Mouse (Mus musculus): ENCODE results near the gene Fam13a. TPM values are rescaled to one million over a fixed set of nuclear protein-coding genes. Genes with fewer than 3 reads are reported as not detected.

Fam13a gene
- polyA plus RNA-seq, 1 experiment from 2014 or later: 8.7 TPM

- Histone ChIP-seq H3K27me3 (ENCODE audit: control insufficient read depth, insufficient read depth, low read length) (no peaks in the 10 kb centered on the region), H3K36me3 (ENCODE audit: control insufficient read depth, insufficient read depth, low read length) (no peaks in the 10 kb centered on the region), H3K27ac (ENCODE audit: low read depth, low read length) (no peak overlapping the region), H3K4me2 (replicated peaks; ENCODE audit: low read depth, low read length) (no peak overlapping the region), H3K4me3 (ENCODE audit: low read length) (no peak overlapping the region), H3K4me1 (ENCODE audit: control insufficient read depth, insufficient read depth, low read length) (no peaks in the 10 kb centered on the region), H3K9me3 (ENCODE audit: control insufficient read depth, low read length) (no peaks in the 10 kb centered on the region), H3K9ac (ENCODE audit: low read depth, low read length) (no peak overlapping the region)
- WGBS: 51% methylated on average over 6 of the region's 6 CpGs
- no peak for ATAC-seq (ENCODE audit: low FRiP score, low TSS enrichment)
These were observed 91.0 kb downstream of the Fam13a start for GRCm38 (mm10) chr6:58933189-58933913.

DNA sequence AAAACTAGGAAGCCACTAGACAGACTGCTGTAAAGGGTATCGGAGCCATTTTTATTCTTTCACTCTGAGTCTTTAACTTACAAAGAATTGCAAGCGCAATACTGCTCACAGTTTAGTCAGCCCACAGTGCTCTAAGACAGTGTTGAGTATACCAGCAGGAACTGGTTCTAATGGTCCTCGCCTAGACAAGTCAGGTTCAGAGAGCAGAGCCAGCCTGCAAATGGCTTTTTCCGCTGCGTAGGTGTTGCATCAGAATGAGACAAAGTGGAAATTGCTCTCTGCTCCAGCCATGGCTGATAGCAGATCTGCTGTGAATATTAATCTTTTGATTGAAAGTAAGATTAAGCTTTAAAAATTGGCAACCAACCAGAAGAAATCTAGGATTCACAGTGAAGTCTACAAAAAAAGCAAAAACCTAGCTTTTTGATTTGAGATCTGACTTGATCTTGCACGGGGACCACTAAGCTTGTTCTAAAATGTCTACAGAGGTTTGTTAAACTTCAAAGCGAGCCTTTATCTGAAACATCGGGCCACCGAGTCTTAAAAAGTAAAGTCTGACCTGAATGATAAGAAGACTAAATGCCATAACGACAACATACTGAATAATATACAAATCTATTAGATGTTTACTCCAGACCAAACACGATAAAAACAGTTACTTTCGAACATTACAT, 91.7 kb downstream of the Fam13a start:
- H3K27ac ChIP-seq (ENCODE audit: low read depth, low read length): no peak overlapping the region
- H3K9ac ChIP-seq (ENCODE audit: low read depth, low read length): no peak overlapping the region
- H3K4me1 ChIP-seq (ENCODE audit: control insufficient read depth, insufficient read depth, low read length): no peaks in the 10 kb centered on the region
- no peaks in the 10 kb centered on the region for H3K27me3 ChIP-seq (ENCODE audit: control insufficient read depth, insufficient read depth, low read length)
- no peak overlapping the region for H3K4me2 ChIP-seq (replicated peaks; ENCODE audit: low read depth, low read length)
- no peak overlapping the region for H3K4me3 ChIP-seq (ENCODE audit: low read length)
- H3K36me3 ChIP-seq (ENCODE audit: control insufficient read depth, insufficient read depth, low read length): no peaks in the 10 kb centered on the region
- ATAC-seq (ENCODE audit: low FRiP score, low TSS enrichment): no peak
- no peaks in the 10 kb centered on the region for H3K9me3 ChIP-seq (ENCODE audit: control insufficient read depth, low read length)
- 86% methylated on average over 12 of the region's 12 CpGs for WGBS

GRCm38 (mm10) chr6:58931149-58931548, 93.2 kb downstream of the Fam13a start:
- Histone ChIP-seq H3K36me3 (ENCODE audit: control insufficient read depth, insufficient read depth, low read length) (no peaks in the 10 kb centered on the region), H3K27ac (ENCODE audit: low read depth, low read length) (no peak overlapping the region)
- no peak for ATAC-seq (ENCODE audit: low FRiP score, low TSS enrichment)

GRCm38 (mm10) chr6:58929911-58930431, 94.4 kb downstream of the Fam13a start:
- no peaks in the 10 kb centered on the region for H3K4me1 ChIP-seq (ENCODE audit: control insufficient read depth, insufficient read depth, low read length)
- no peaks in the 10 kb centered on the region for H3K27me3 ChIP-seq (ENCODE audit: control insufficient read depth, insufficient read depth, low read length)
- H3K9me3 ChIP-seq (ENCODE audit: control insufficient read depth, low read length): no peaks in the 10 kb centered on the region
- H3K27ac ChIP-seq (ENCODE audit: low read depth, low read length): no peak overlapping the region
- H3K36me3 ChIP-seq (ENCODE audit: control insufficient read depth, insufficient read depth, low read length): no peaks in the 10 kb centered on the region
- no peak overlapping the region for H3K9ac ChIP-seq (ENCODE audit: low read depth, low read length)
- H3K4me3 ChIP-seq (ENCODE audit: low read length): no peak overlapping the region
- no peak for ATAC-seq (ENCODE audit: low FRiP score, low TSS enrichment)
- 86% methylated on average over 9 of the region's 9 CpGs for WGBS
- H3K4me2 ChIP-seq (replicated peaks; ENCODE audit: low read depth, low read length): no peak overlapping the region

More at GRCm38 (mm10) chr6:58931149-58931548, 93.2 kb downstream of the Fam13a start:
- Histone ChIP-seq H3K9me3 (ENCODE audit: control insufficient read depth, low read length) (no peaks in the 10 kb centered on the region), H3K4me2 (replicated peaks; ENCODE audit: low read depth, low read length) (no peak overlapping the region), H3K27me3 (ENCODE audit: control insufficient read depth, insufficient read depth, low read length) (no peaks in the 10 kb centered on the region), H3K4me1 (ENCODE audit: control insufficient read depth, insufficient read depth, low read length) (no peaks in the 10 kb centered on the region), H3K4me3 (ENCODE audit: low read length) (no peak overlapping the region), H3K9ac (ENCODE audit: low read depth, low read length) (no peak overlapping the region)
- 81% methylated on average over 4 of the region's 4 CpGs for WGBS

DNA sequence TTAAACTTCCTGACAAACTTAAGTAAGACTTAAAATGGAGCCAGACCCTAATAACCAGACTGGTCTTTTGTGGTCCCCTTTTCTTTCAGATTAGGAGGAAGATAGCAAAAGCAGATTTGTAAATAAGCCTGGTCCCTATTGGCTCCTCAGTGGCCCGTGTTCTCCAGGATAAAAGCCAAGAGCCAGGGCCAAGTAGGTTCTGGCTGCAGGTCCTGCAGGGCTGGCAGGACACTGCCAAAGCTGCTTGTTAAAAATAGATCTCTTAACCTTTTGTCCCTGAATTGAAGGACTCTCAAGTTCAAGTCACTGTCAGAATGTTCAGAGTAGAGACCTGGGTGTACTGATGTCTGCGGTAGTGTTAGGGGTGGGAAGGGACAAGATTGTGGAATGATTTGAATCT, 96.5 kb downstream of the Fam13a start:
- ATAC-seq (ENCODE audit: low FRiP score, low TSS enrichment): no peak
- Histone ChIP-seq H3K36me3 (ENCODE audit: control insufficient read depth, insufficient read depth, low read length) (no peaks in the 10 kb centered on the region), H3K9me3 (ENCODE audit: control insufficient read depth, low read length) (no peaks in the 10 kb centered on the region), H3K27ac (ENCODE audit: low read depth, low read length) (no peak overlapping the region), H3K4me3 (ENCODE audit: low read length) (no peak overlapping the region), H3K27me3 (ENCODE audit: control insufficient read depth, insufficient read depth, low read length) (no peaks in the 10 kb centered on the region), H3K4me1 (ENCODE audit: control insufficient read depth, insufficient read depth, low read length) (no peaks in the 10 kb centered on the region), H3K9ac (ENCODE audit: low read depth, low read length) (no peak overlapping the region), H3K4me2 (replicated peaks; ENCODE audit: low read depth, low read length) (no peak overlapping the region)
- 89% methylated on average over 2 of the region's 2 CpGs for WGBS

DNA sequence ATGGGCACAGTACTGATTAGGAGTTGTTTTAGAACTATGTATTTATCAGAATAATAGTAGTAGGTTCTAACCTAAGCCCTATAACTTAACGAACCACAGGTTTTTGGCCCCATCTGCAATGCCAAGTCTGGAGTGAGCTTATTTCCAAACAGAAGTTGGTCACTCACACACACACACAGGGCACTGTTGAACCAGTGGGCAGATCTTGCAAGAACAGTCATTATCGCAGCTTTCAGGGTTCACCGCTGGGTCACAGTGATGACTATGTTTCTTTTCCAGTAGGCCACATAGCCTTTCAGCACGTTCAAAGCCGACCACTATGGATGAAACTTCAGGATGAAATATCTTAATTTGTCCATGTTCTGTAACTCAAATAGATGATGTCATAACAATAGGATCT, 101.8 kb downstream of the Fam13a start:
- Histone ChIP-seq H3K27ac (ENCODE audit: low read depth, low read length) (no peak overlapping the region), H3K27me3 (ENCODE audit: control insufficient read depth, insufficient read depth, low read length) (no peaks in the 10 kb centered on the region), H3K9me3 (ENCODE audit: control insufficient read depth, low read length) (no peaks in the 10 kb centered on the region), H3K4me1 (ENCODE audit: control insufficient read depth, insufficient read depth, low read length) (no peaks in the 10 kb centered on the region), H3K36me3 (ENCODE audit: control insufficient read depth, insufficient read depth, low read length) (no peaks in the 10 kb centered on the region), H3K9ac (ENCODE audit: low read depth, low read length) (no peak overlapping the region), H3K4me3 (ENCODE audit: low read length) (no peak overlapping the region), H3K4me2 (replicated peaks; ENCODE audit: low read depth, low read length) (no peak overlapping the region)
- no peak for ATAC-seq (ENCODE audit: low FRiP score, low TSS enrichment)
- WGBS: 80% methylated on average over 5 of the region's 5 CpGs

GRCm38 (mm10) chr6:58921623-58922022, 102.7 kb downstream of the Fam13a start:
- no peak overlapping the region for H3K27ac ChIP-seq (ENCODE audit: low read depth, low read length)
- no peak overlapping the region for H3K4me3 ChIP-seq (ENCODE audit: low read length)
- 61% methylated on average over 3 of the region's 3 CpGs for WGBS
- H3K9me3 ChIP-seq (ENCODE audit: control insufficient read depth, low read length): no peaks in the 10 kb centered on the region
- no peak overlapping the region for H3K4me2 ChIP-seq (replicated peaks; ENCODE audit: low read depth, low read length)
- H3K4me1 ChIP-seq (ENCODE audit: control insufficient read depth, insufficient read depth, low read length): no peaks in the 10 kb centered on the region
- no peak for ATAC-seq (ENCODE audit: low FRiP score, low TSS enrichment)
- no peak overlapping the region for H3K9ac ChIP-seq (ENCODE audit: low read depth, low read length)
- no peaks in the 10 kb centered on the region for H3K27me3 ChIP-seq (ENCODE audit: control insufficient read depth, insufficient read depth, low read length)
- H3K36me3 ChIP-seq (ENCODE audit: control insufficient read depth, insufficient read depth, low read length): no peaks in the 10 kb centered on the region

DNA sequence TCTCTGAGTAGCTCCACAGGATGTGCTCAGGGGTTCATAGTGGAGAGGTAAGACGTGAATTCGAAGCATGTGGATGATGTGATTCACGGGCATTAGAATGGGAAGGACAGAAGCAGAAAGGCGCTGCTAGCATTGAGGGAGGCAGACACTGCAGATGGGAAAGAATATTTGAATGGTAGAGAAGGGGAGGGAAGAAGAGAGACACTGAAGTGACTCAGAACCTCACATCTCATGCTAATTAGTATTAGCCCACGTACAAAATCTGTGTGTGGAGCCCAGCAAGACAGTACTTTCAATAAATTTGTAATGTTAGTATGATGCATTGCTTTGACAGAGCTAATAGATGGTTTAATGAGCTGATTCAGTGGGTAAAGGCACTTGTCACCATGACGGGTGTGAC, 103.6 kb downstream of the Fam13a start:
- Histone ChIP-seq H3K27me3 (ENCODE audit: control insufficient read depth, insufficient read depth, low read length) (no peaks in the 10 kb centered on the region), H3K9me3 (ENCODE audit: control insufficient read depth, low read length) (no peaks in the 10 kb centered on the region), H3K9ac (ENCODE audit: low read depth, low read length) (no peak overlapping the region), H3K36me3 (ENCODE audit: control insufficient read depth, insufficient read depth, low read length) (no peaks in the 10 kb centered on the region), H3K4me2 (replicated peaks; ENCODE audit: low read depth, low read length) (no peak overlapping the region), H3K4me1 (ENCODE audit: control insufficient read depth, insufficient read depth, low read length) (no peaks in the 10 kb centered on the region), H3K27ac (ENCODE audit: low read depth, low read length) (no peak overlapping the region), H3K4me3 (ENCODE audit: low read length) (no peak overlapping the region)
- ATAC-seq (ENCODE audit: low FRiP score, low TSS enrichment): no peak
- 79% methylated on average over 6 of the region's 6 CpGs for WGBS

DNA sequence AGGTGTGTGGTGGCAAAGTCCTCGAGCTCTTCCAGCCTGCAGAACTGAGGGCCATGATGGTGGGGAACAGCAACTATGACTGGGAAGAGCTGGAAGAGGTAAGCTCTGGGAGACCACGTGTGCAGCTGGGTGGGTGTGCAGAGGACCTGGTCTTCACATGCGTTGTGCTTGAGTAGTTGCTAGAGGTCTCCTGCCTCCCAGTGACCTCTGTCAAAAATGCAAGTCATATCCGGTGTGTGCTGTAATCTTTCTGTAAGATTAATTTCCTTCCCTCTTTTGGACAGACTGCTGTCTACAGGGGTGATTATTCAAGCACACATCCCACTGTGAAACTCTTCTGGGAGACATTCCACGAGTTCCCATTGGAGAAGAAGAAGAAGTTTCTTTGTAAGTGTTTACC, 107.9 kb downstream of the Fam13a start:
- H3K4me1 ChIP-seq (ENCODE audit: control insufficient read depth, insufficient read depth, low read length): no peaks in the 10 kb centered on the region
- 65% methylated on average over 5 of the region's 5 CpGs for WGBS
- H3K36me3 ChIP-seq (ENCODE audit: control insufficient read depth, insufficient read depth, low read length): no peaks in the 10 kb centered on the region
- H3K27me3 ChIP-seq (ENCODE audit: control insufficient read depth, insufficient read depth, low read length): no peaks in the 10 kb centered on the region
- H3K4me2 ChIP-seq (replicated peaks; ENCODE audit: low read depth, low read length): no peak overlapping the region
- no peak overlapping the region for H3K27ac ChIP-seq (ENCODE audit: low read depth, low read length)
- no peak overlapping the region for H3K4me3 ChIP-seq (ENCODE audit: low read length)
- H3K9me3 ChIP-seq (ENCODE audit: control insufficient read depth, low read length): no peaks in the 10 kb centered on the region
- ATAC-seq (ENCODE audit: low FRiP score, low TSS enrichment): no peak
- no peak overlapping the region for H3K9ac ChIP-seq (ENCODE audit: low read depth, low read length)

Measured in kidney, embryonic 14.5 days (tissue).